Mouse (Mus musculus) hematopoietic stem cell, adult 5-6 weeks (primary cell): ENCODE data around the gene H2-Oa. TPM values are rescaled to one million over a fixed set of nuclear protein-coding genes. Genes with fewer than 3 reads are reported as not detected.

Experiments
- total RNA-seq: library from RNA; stranded (forward); fragments of 172-1452, 232-1000 nt; gene quantifications from 2 replicates; pipeline ENCODE4 v1.2.3, GENCODE M21; 2017

The H2-Oa gene
- total RNA-seq, 1 experiment from 2014 or later, result 9.2 TPM

Other genes starting within 250 kb of the H2-Oa start
- 11.3 and 22.1 TPM in 2 replicates for gene Cd320, start 249.2 kb upstream of the H2-Oa start, total RNA-seq
- gene Gm7029, start 218.5 kb upstream of the H2-Oa start, total RNA-seq, result not detected in 2 replicates
- 24.7 and 37.6 TPM in 2 replicates for gene Kifc1, start 201.7 kb upstream of the H2-Oa start, total RNA-seq
- gene Platr17, start 187.2 kb upstream of the H2-Oa start, total RNA-seq, result 3.3 and 4.4 TPM in 2 replicates
- gene Daxx, start 182.9 kb upstream of the H2-Oa start, total RNA-seq, result 26.5 and 27.7 TPM in 2 replicates
- gene Tapbp, start 176.4 kb upstream of the H2-Oa start, total RNA-seq, result 71.1 and 79.8 TPM in 2 replicates
- 20.4 and 21.4 TPM in 2 replicates for gene Zbtb22, start 176.4 kb upstream of the H2-Oa start, total RNA-seq
- gene Rgl2, start 162.8 kb upstream of the H2-Oa start, total RNA-seq, result 36.6 and 57.1 TPM in 2 replicates
- 89.1 and 115 TPM in 2 replicates for gene Pfdn6, start 152.0 kb upstream of the H2-Oa start, total RNA-seq
- 34.8 and 57.1 TPM in 2 replicates for gene Wdr46, start 151.7 kb upstream of the H2-Oa start, total RNA-seq
- 3.1 and 7.3 TPM in 2 replicates for gene B3galt4, start 140.9 kb upstream of the H2-Oa start, total RNA-seq
- 18.1 and 19.1 TPM in 2 replicates for gene Vps52, start 136.5 kb upstream of the H2-Oa start, total RNA-seq
- gene Rps18, start 136.3 kb upstream of the H2-Oa start, total RNA-seq, result 1,150 and 1,883 TPM in 2 replicates
- gene H2-K1, start 92.0 kb upstream of the H2-Oa start, total RNA-seq, result 1,467 and 1,957 TPM in 2 replicates
- gene Ring1, start 67.7 kb upstream of the H2-Oa start, total RNA-seq, result 10.6 and 15.7 TPM in 2 replicates
- 81.8 and 89.3 TPM in 2 replicates for gene H2-Ke6, start 64.3 kb upstream of the H2-Oa start, total RNA-seq
- 60.8 and 96.9 TPM in 2 replicates for gene Slc39a7, start 60.7 kb upstream of the H2-Oa start, total RNA-seq
- 41.2 and 51.3 TPM in 2 replicates for gene Rxrb, start 60.5 kb upstream of the H2-Oa start, total RNA-seq
- gene Col11a2, start 52.9 kb upstream of the H2-Oa start, total RNA-seq, result 2.4 and 2.9 TPM in 2 replicates
- gene H2-DMa, start 27.2 kb downstream of the H2-Oa start, total RNA-seq, result 88.1 and 135 TPM in 2 replicates
- gene Brd2, start 30.3 kb downstream of the H2-Oa start, total RNA-seq, result 348 and 418 TPM in 2 replicates
- 4.6 and 6.4 TPM in 2 replicates for gene H2-DMb2, start 51.0 kb downstream of the H2-Oa start, total RNA-seq
- 51.5 and 55.9 TPM in 2 replicates for gene H2-DMb1, start 60.7 kb downstream of the H2-Oa start, total RNA-seq
- gene Tap1, start 95.2 kb downstream of the H2-Oa start, total RNA-seq, result 130 and 164 TPM in 2 replicates
- gene Psmb9, start 95.4 kb downstream of the H2-Oa start, total RNA-seq, result 124 and 169 TPM in 2 replicates
- gene Psmb8, start 105.4 kb downstream of the H2-Oa start, total RNA-seq, result 392 and 482 TPM in 2 replicates
- gene Tap2, start 111.2 kb downstream of the H2-Oa start, total RNA-seq, result 113 and 116 TPM in 2 replicates
- gene H2-Ob, start 146.6 kb downstream of the H2-Oa start, total RNA-seq, result 60.2 and 91.1 TPM in 2 replicates
- 155 and 159 TPM in 2 replicates for gene H2-Ab1, start 165.3 kb downstream of the H2-Oa start, total RNA-seq
- gene H2-Aa, start 195.5 kb downstream of the H2-Oa start, total RNA-seq, result 66.5 and 77.4 TPM in 2 replicates
- 64.4 and 73.0 TPM in 2 replicates for gene H2-Eb1, start 213.5 kb downstream of the H2-Oa start, total RNA-seq
- gene H2-Eb2, start 233.3 kb downstream of the H2-Oa start, total RNA-seq, result 0.06 TPM in 1 of 2 replicates, not detected in the other